Mouse (Mus musculus): ENCODE measurements at regions not wholly inside any gene's neighbourhood (a gene's known extent, or its start where the extent isn't known, plus 50 kb on each side); places are given as distances from the start of the nearest gene placed in this dataset.
"Not testable (repeated sequence)": the region's sequence is repeated elsewhere in the genome, so short reads cannot be mapped to it uniquely, and the experiment has no call there.

- peak; percentile 43 for DNase-seq (ENCODE audit: low read depth, low spot score)
Observed at GRCm38 (mm10) chr3:91543714-91544113, 453.1 kb upstream of the 9130204L05Rik start.

GRCm38 (mm10) chr3:91526121-91526520 is 435.5 kb upstream of the 9130204L05Rik start:
- not testable (repeated sequence) for DNase-seq (ENCODE audit: low read depth, low spot score)

- DNase-seq (ENCODE audit: low read depth, low spot score): no peak
Observed at GRCm38 (mm10) chr3:91522581-91522980, 432.0 kb upstream of the 9130204L05Rik start.

- no peak for DNase-seq (ENCODE audit: low read depth, low spot score)
Observed at GRCm38 (mm10) chr3:91483453-91483852, 392.9 kb upstream of the 9130204L05Rik start.

GRCm38 (mm10) chr3:91481751-91482150 is 391.1 kb upstream of the 9130204L05Rik start:
- no peak for DNase-seq (ENCODE audit: low read depth, low spot score)

Data from R1 (cell line).